Mouse (Mus musculus): ENCODE measurements around the gene Mak. TPM values are rescaled to one million over a fixed set of nuclear protein-coding genes. Genes with fewer than 3 reads are reported as not detected.

Mak gene
- polyA plus RNA-seq, 1 experiment: 4.1 TPM

DNA sequence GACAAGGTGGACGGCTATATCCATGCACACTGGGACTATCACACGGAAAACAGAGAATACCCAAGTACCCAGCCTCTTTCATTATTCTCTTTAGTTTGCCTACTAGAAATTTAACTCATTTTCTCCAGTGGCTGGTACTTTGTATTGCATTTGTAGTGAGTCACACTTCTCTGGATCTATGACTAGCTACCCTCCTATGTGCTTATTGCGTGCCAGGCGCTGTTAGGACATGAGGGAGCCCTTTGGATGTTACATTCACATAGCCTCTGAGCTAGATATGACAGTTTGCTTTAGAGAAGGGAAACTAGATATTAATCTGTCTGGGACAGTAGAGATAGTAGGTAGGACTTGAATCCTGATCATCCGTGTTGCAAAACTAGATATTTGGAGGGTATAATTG is 93.4 kb downstream of the Mak start:
- Histone ChIP-seq H3K4me1 (ENCODE audit: control insufficient read depth, insufficient read depth, low read length) (no peaks in the 10 kb centered on the region), H3K4me3 (replicated peaks; ENCODE audit: extremely low read depth, low read depth, low read length) (no peak overlapping the region)
- DNase-seq: no peak
- TF ChIP-seq CTCF (IDR thresholded peaks at IDR 0.05; ENCODE audit: insufficient read depth, low read length) (no peak), POLR2A (IDR thresholded peaks at IDR 0.05; ENCODE audit: borderline replicate concordance, extremely low read depth, low read depth, low read length) (no peak)
- 93% methylated on average over 5 of the region's 5 CpGs for WGBS

DNA sequence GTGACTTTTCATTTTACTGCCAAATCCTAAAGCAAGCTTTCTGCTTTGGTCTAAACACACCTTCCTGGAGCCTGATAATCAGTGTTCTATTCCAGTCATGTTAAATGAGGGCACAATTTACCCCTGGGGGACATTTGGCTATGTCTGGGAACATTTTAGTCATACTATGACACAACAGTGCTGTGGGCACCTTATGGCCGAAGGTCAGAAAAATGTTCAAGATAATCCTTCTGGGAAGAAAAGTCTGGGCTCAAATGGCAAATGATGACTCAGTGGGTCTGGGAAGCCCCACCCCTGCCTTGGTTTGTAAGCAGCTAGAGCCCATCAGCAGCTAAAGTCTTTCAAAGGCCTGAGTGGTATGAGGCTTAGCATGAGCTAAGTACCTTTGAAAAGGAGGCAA is 96.7 kb downstream of the Mak start:
- no peak for DNase-seq
- Histone ChIP-seq H3K4me1 (ENCODE audit: control insufficient read depth, insufficient read depth, low read length) (peaks cover 6% of the 10 kb centered on the region), H3K4me3 (replicated peaks; ENCODE audit: extremely low read depth, low read depth, low read length) (no peak overlapping the region)
- 77% methylated on average over 1 of the region's 1 CpGs for WGBS
- no peak for TF ChIP-seq POLR2A (IDR thresholded peaks at IDR 0.05; ENCODE audit: borderline replicate concordance, extremely low read depth, low read depth, low read length)
- no peak for TF ChIP-seq CTCF (IDR thresholded peaks at IDR 0.05; ENCODE audit: insufficient read depth, low read length)

DNA sequence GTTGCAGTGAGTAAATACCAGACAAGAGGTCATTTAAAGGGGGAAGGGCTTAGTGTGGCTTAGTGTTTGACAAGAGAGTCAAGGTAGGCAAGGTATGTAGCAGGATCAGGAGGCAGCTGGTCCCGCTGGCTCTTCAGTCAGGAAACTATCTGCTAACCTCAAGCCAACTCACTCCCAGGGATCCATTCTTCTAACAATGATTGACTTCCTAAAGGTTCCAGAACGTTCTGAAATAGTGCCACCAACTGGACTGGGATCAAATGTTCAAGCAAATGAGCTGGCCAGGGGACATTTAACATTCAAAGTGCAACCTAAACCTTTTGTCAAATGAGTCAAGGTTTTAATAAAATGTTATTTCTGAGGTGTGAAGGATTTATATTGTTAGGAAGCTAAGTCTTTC is 100.2 kb downstream of the Mak start:
- H3K4me1 ChIP-seq (ENCODE audit: control insufficient read depth, insufficient read depth, low read length): peaks cover 6% of the 10 kb centered on the region
- 20% methylated on average over 2 of the region's 2 CpGs for WGBS
- TF ChIP-seq CTCF (IDR thresholded peaks at IDR 0.05; ENCODE audit: insufficient read depth, low read length) (no peak), POLR2A (IDR thresholded peaks at IDR 0.05; ENCODE audit: borderline replicate concordance, extremely low read depth, low read depth, low read length) (no peak)
- DNase-seq: no peak
- no peak overlapping the region for H3K4me3 ChIP-seq (replicated peaks; ENCODE audit: extremely low read depth, low read depth, low read length)

DNA sequence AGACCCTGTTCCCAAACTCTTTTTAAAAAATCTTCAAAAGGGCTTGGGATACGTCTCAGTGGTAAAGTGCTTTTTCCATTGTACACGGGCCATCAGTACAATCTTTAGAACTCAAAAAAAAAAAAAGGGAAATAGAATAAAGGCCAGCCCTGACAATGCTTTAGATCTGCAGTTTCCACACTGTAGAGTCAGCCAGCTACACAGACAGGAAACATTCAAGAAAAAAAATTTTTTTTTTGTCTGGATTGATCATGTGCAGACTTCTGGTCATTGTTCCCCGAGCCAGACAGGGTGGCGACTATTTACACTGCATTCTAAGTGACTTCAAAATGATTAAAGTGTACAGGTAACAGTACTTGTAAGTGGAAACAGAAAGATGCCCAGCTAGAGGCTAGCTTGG is 100.9 kb downstream of the Mak start:
- no peak for DNase-seq
- Histone ChIP-seq H3K4me1 (ENCODE audit: control insufficient read depth, insufficient read depth, low read length) (peaks cover 6% of the 10 kb centered on the region), H3K4me3 (replicated peaks; ENCODE audit: extremely low read depth, low read depth, low read length) (no peak overlapping the region)
- 32% methylated on average over 4 of the region's 4 CpGs for WGBS
- TF ChIP-seq POLR2A (IDR thresholded peaks at IDR 0.05; ENCODE audit: borderline replicate concordance, extremely low read depth, low read depth, low read length) (no peak), CTCF (IDR thresholded peaks at IDR 0.05; ENCODE audit: insufficient read depth, low read length) (no peak)

DNA sequence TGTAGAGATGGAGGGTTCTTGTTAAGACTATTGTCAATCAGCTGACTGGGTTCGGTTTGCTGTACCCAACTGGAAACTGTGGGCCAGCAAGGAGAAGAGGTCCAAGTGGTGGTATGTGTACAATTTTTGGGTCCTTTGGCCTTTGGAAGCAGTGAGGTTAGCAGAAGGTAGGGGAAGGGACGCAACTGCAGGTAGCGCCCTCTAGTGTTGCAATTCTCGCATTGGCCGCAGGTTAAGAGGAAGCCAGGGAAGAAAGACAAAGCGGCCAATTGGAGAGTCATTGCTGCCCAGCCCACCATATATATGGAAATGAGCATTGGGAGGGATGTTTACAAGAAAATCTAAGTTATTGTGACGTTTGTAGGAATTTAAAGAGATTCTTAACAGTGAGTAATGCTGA is 101.9 kb downstream of the Mak start:
- DNase-seq: peak; percentile 53
- TF ChIP-seq POLR2A (IDR thresholded peaks at IDR 0.05; ENCODE audit: borderline replicate concordance, extremely low read depth, low read depth, low read length): no peak
- TF ChIP-seq CTCF (IDR thresholded peaks at IDR 0.05; ENCODE audit: insufficient read depth, low read length): peak; percentile 89
- H3K4me3 ChIP-seq (replicated peaks; ENCODE audit: extremely low read depth, low read depth, low read length): no peak overlapping the region
- WGBS: 39% methylated on average over 7 of the region's 7 CpGs
- H3K4me1 ChIP-seq (ENCODE audit: control insufficient read depth, insufficient read depth, low read length): peaks cover 6% of the 10 kb centered on the region

Other genes starting within 250 kb of the Mak start
- 12.5 and 17.5 TPM in 2 replicates for gene Gcnt2, start 220.0 kb downstream of the Mak start, polyA plus RNA-seq (2012; rRNA removed)
- gene Pak1ip1, start 78.7 kb downstream of the Mak start, polyA plus RNA-seq (2012; rRNA removed): 33.4 and 36.1 TPM in 2 replicates
- 66.5 and 83.5 TPM in 2 replicates for gene Tmem14c, start 63.4 kb downstream of the Mak start, polyA plus RNA-seq (2012; rRNA removed)
- gene Gcm2, start 31.3 kb upstream of the Mak start, polyA plus RNA-seq (2012; rRNA removed): 0.05 TPM in 1 of 2 replicates, not detected in the other
- gene Sycp2l, start 34.6 kb upstream of the Mak start, polyA plus RNA-seq (2012; rRNA removed): not detected in 2 replicates
- gene Elovl2, start 140.7 kb upstream of the Mak start, polyA plus RNA-seq (2012; rRNA removed): 0.03 and 0.08 TPM in 2 replicates
- 5.7 and 6.5 TPM in 2 replicates for gene Smim13, start 170.1 kb upstream of the Mak start, polyA plus RNA-seq (2012; rRNA removed)
- not detected in 2 replicates for gene Gm17364, start 194.3 kb upstream of the Mak start, polyA plus RNA-seq (2012; rRNA removed)

Measured in lung, adult 2 months (tissue).